Mouse (Mus musculus) embryonic fibroblast, embryonic 13.5 days (primary cell): Measurements from ENCODE around the gene Frmd4a.

Experiments
- CTCF ChIP-seq: IDR thresholded peaks from 2 replicates; pipeline ENCODE4 v1.5.1; 2011; ENCODE audit warnings: mild to moderate bottlenecking, control low read depth, low read length, moderate library complexity, borderline replicate concordance; ENCODE audit not compliant: insufficient read depth
- POLR2A ChIP-seq: IDR thresholded peaks from 2 replicates; pipeline ENCODE4 v1.6.1; 2011; ENCODE audit warnings: low read depth, mild to moderate bottlenecking, control low read depth, low read length, moderate library complexity

DNA sequence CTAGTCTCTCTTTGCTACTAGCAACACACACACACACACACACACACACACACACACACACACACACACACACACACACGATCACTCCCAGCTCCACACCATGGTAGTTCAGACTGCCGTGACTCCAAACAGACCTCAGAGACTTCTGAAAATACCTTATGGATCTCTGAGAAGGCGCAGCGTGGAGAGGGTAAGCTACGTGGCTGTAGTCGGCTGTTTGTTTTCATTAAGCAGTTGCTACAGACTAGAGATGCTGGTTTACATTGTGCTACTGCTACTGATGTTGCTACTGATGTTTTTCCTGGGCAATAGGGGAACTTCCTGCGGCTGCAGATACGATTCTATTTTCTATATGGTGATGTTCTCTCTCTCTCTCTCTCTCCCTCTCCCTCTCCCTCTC is 283.3 kb downstream of the Frmd4a start:
- TF ChIP-seq POLR2A, result peak; percentile 15
- TF ChIP-seq CTCF, result no peak
